25 mouse cellular contexts compared by ENCODE assay signal in genomic region chr9:55279114-55279825, GRCm38 (mm10). TPM values are rescaled to one million over a fixed set of nuclear protein-coding genes. Genes with fewer than 3 reads are reported as not detected.
"Had no signal": no experiment of that assay in that cellular context is flagged by ENCODE, and none has a peak within 500 bp of the region (broad histone marks: within the 10 kb centered on the region; RNA-seq: fewer than 3 reads in every experiment).

No protein-coding gene starts in this region.

- H3K4me2 ChIP-seq: lung, embryonic 15.5 days; midbrain, embryonic 12.5 days; neural tube, embryonic 13.5 days; neural tube, embryonic 15.5 days; stomach, embryonic 15.5 days had no signal

- H3K9ac ChIP-seq: liver, postnatal 0 days; lung, embryonic 15.5 days; midbrain, embryonic 12.5 days; neural tube, embryonic 13.5 days; neural tube, embryonic 15.5 days; stomach, embryonic 15.5 days had no signal

- H3K9me3 ChIP-seq: lung, embryonic 15.5 days; megakaryocyte, embryonic 14.5 days; midbrain, embryonic 10.5 days; midbrain, embryonic 12.5 days; neural tube, embryonic 13.5 days; neural tube, embryonic 15.5 days; stomach, embryonic 15.5 days had no signal

- H3K36me3 ChIP-seq: lung, embryonic 15.5 days; midbrain, embryonic 10.5 days; midbrain, embryonic 12.5 days; neural tube, embryonic 13.5 days; neural tube, embryonic 15.5 days; stomach, embryonic 15.5 days had no signal

- H3K4me3 ChIP-seq: lung, embryonic 15.5 days; megakaryocyte, embryonic 14.5 days; midbrain, embryonic 10.5 days; midbrain, embryonic 12.5 days; myocyte; neural tube, embryonic 13.5 days; neural tube, embryonic 15.5 days; stomach, embryonic 15.5 days had no signal

- H3K4me1 ChIP-seq: midbrain, embryonic 12.5 days; neural tube, embryonic 13.5 days; stomach, embryonic 15.5 days had no signal

- H3K27ac ChIP-seq: lung, embryonic 15.5 days; macrophage; midbrain, embryonic 10.5 days; midbrain, embryonic 12.5 days; neural tube, embryonic 13.5 days; neural tube, embryonic 15.5 days; stomach, embryonic 15.5 days; stomach, postnatal 0 days had no signal

- DNase-seq: liver, postnatal 0 days; lung, adult 2 months; lung, postnatal 14 days; lung, postnatal 36 days; midbrain, embryonic 14.5 days; retina, postnatal 1 day; right cerebral cortex, adult 18-20 months; right cerebral cortex, postnatal 25 days; right cerebral cortex, postnatal 4 days; spleen, adult 18-20 months; thymus, postnatal 14 days; thymus, postnatal 36 days had no signal

- ATAC-seq: liver, postnatal 0 days; lung, postnatal 0 days; midbrain, embryonic 16.5 days had no signal

- H3K27me3 ChIP-seq: lung, embryonic 15.5 days; megakaryocyte, embryonic 14.5 days; midbrain, embryonic 12.5 days; stomach, embryonic 15.5 days had no signal

RNA-seq across cellular contexts. Expression of gene Tmem266, which starts 47.4 kb away (rescaled TPM):
- polyA plus RNA-seq: liver, postnatal 0 days; myocyte; thymus, postnatal 0 days had no signal
